Mouse (Mus musculus): ENCODE data around the gene Ipo9. TPM values are rescaled to one million over a fixed set of nuclear protein-coding genes. Genes with fewer than 3 reads are reported as not detected.

Ipo9 gene
- polyA plus RNA-seq, 1 experiment = 38.7 TPM

DNA sequence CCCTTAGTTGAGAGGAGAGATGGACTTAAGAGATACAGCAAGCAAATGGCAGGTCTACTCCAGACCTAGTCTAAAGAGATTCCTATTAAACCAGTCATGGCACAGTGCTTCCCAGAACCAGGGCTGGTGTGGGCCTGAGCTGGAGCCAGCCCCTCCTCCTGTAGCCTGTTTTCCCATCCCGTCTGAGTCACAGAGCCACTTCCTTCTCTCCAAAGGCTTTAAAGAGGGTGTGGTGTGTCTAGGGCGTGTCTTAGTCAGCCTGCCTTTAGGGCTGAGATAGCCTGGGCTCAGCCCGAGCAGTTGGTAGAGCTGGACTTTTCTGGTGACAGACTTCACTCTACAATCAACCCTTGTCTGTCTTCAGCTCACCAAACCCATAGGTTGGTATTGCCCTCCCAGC is 36.6 kb upstream of the Ipo9 start:
- Histone ChIP-seq H3K36me3 (ENCODE audit: control insufficient read depth, insufficient read depth, low read length) (no peaks in the 10 kb centered on the region), H3K27me3 (ENCODE audit: control insufficient read depth, insufficient read depth, low read length) (no peaks in the 10 kb centered on the region), H3K27ac (ENCODE audit: control insufficient read depth, insufficient read depth, low read depth, low read length) (no peak overlapping the region), H3K4me3 (ENCODE audit: control insufficient read depth, low read depth, low read length) (no peak overlapping the region), H3K4me1 (ENCODE audit: control insufficient read depth, insufficient read depth, low read length) (no peaks in the 10 kb centered on the region)
- TF ChIP-seq CTCF (IDR thresholded peaks at IDR 0.05; ENCODE audit: control insufficient read depth, insufficient read depth, insufficient replicate concordance, low read depth, low read length) (no peak), POLR2A (IDR thresholded peaks at IDR 0.05; ENCODE audit: control insufficient read depth, low read depth, low read length) (no peak)

DNA sequence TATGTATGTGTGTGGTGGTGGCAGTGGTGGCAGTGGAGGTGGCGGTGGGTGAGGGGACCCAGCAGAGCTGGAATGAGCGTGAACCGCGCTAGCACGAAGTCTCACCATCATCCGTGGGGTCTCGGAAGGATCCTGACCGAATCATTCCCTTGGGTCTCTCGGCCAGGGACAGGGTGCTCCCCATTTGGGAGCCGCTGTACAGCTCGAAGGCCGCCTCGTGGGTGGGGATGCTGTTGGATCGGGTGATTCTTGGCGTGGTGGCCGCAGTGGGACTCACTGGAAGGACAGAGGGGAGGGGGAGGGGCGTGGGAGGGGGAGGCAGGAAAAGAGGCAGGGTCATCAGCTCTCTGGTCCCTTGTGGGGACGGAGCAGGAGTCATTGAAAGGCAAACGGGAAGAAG is 35.4 kb upstream of the Ipo9 start:
- Histone ChIP-seq H3K4me1 (ENCODE audit: control insufficient read depth, insufficient read depth, low read length) (no peaks in the 10 kb centered on the region), H3K4me3 (ENCODE audit: control insufficient read depth, low read depth, low read length) (no peak overlapping the region), H3K27ac (ENCODE audit: control insufficient read depth, insufficient read depth, low read depth, low read length) (no peak overlapping the region), H3K27me3 (ENCODE audit: control insufficient read depth, insufficient read depth, low read length) (no peaks in the 10 kb centered on the region), H3K36me3 (ENCODE audit: control insufficient read depth, insufficient read depth, low read length) (no peaks in the 10 kb centered on the region)
- TF ChIP-seq POLR2A (IDR thresholded peaks at IDR 0.05; ENCODE audit: control insufficient read depth, low read depth, low read length) = no peak
- no peak for TF ChIP-seq CTCF (IDR thresholded peaks at IDR 0.05; ENCODE audit: control insufficient read depth, insufficient read depth, insufficient replicate concordance, low read depth, low read length)

DNA sequence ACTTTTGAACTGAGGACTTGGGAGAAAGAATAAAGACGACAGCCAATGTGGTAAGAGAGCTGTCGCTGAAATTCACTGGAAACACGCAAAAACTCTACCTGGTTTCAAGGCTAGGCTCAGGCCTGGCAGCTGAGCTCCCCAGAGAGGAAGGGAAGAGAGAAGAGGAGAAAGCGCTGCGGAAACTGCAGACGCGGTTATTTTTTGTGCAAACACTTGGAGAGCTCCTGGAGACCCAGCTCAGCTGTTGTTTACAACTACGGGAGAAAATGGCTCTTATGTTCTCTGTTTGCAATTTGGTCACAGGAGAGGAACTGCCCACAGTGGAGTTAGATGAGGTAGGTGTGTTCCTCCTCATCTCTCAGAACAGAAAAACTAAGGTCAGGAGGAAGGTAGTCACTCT is 32.4 kb upstream of the Ipo9 start:
- Histone ChIP-seq H3K27ac (ENCODE audit: control insufficient read depth, insufficient read depth, low read depth, low read length) (no peak overlapping the region), H3K27me3 (ENCODE audit: control insufficient read depth, insufficient read depth, low read length) (no peaks in the 10 kb centered on the region), H3K4me3 (ENCODE audit: control insufficient read depth, low read depth, low read length) (no peak overlapping the region), H3K36me3 (ENCODE audit: control insufficient read depth, insufficient read depth, low read length) (no peaks in the 10 kb centered on the region), H3K4me1 (ENCODE audit: control insufficient read depth, insufficient read depth, low read length) (no peaks in the 10 kb centered on the region; the same call in 1 of the 2 replicates)
- TF ChIP-seq CTCF (IDR thresholded peaks at IDR 0.05; ENCODE audit: control insufficient read depth, insufficient read depth, insufficient replicate concordance, low read depth, low read length) (no peak), POLR2A (IDR thresholded peaks at IDR 0.05; ENCODE audit: control insufficient read depth, low read depth, low read length) (no peak)

GRCm38 (mm10) chr1:135462304-135462703 is 32.0 kb upstream of the Ipo9 start:
- Histone ChIP-seq H3K27ac (ENCODE audit: control insufficient read depth, insufficient read depth, low read depth, low read length) (no peak overlapping the region), H3K36me3 (ENCODE audit: control insufficient read depth, insufficient read depth, low read length) (no peaks in the 10 kb centered on the region), H3K4me3 (ENCODE audit: control insufficient read depth, low read depth, low read length) (no peak overlapping the region), H3K27me3 (ENCODE audit: control insufficient read depth, insufficient read depth, low read length) (no peaks in the 10 kb centered on the region), H3K4me1 (ENCODE audit: control insufficient read depth, insufficient read depth, low read length) (no peaks in the 10 kb centered on the region; the same call in 1 of the 2 replicates)
- TF ChIP-seq POLR2A (IDR thresholded peaks at IDR 0.05; ENCODE audit: control insufficient read depth, low read depth, low read length) = no peak
- no peak for TF ChIP-seq CTCF (IDR thresholded peaks at IDR 0.05; ENCODE audit: control insufficient read depth, insufficient read depth, insufficient replicate concordance, low read depth, low read length)

GRCm38 (mm10) chr1:135461097-135461730 is 30.9 kb upstream of the Ipo9 start:
- H3K27ac ChIP-seq (ENCODE audit: control insufficient read depth, insufficient read depth, low read depth, low read length) = no peak overlapping the region
- TF ChIP-seq POLR2A (IDR thresholded peaks at IDR 0.05; ENCODE audit: control insufficient read depth, low read depth, low read length) (no peak), CTCF (IDR thresholded peaks at IDR 0.05; ENCODE audit: control insufficient read depth, insufficient read depth, insufficient replicate concordance, low read depth, low read length) (peak; percentile 86; the same call in 1 of the 2 replicates)
- no peaks in the 10 kb centered on the region for H3K27me3 ChIP-seq (ENCODE audit: control insufficient read depth, insufficient read depth, low read length)
- H3K4me3 ChIP-seq (ENCODE audit: control insufficient read depth, low read depth, low read length) = no peak overlapping the region
- no peaks in the 10 kb centered on the region; the same call in 1 of the 2 replicates for H3K4me1 ChIP-seq (ENCODE audit: control insufficient read depth, insufficient read depth, low read length)
- no peaks in the 10 kb centered on the region for H3K36me3 ChIP-seq (ENCODE audit: control insufficient read depth, insufficient read depth, low read length)

DNA sequence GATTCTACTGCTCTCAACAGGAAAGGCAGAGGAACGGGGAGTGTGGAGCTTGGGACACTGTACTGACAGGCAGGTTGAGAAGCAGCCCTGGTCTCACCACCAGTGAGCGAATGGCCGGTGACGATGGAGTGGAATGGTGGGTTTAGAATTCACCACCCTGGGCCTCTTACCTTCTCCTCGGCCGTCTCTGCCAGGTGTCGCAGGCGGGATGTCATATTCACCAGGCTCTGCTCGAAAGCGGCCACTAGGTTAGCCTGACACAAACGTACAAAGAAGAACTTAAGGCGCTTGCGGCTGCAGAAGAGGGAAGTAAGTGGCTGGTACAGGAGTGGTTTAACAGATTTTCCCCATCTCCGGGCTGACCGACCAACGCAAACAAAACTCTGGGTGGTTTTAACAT is 30.2 kb upstream of the Ipo9 start:
- Histone ChIP-seq H3K4me3 (ENCODE audit: control insufficient read depth, low read depth, low read length) (no peak overlapping the region), H3K36me3 (ENCODE audit: control insufficient read depth, insufficient read depth, low read length) (no peaks in the 10 kb centered on the region), H3K27ac (ENCODE audit: control insufficient read depth, insufficient read depth, low read depth, low read length) (no peak overlapping the region), H3K4me1 (ENCODE audit: control insufficient read depth, insufficient read depth, low read length) (no peaks in the 10 kb centered on the region; the same call in 1 of the 2 replicates), H3K27me3 (ENCODE audit: control insufficient read depth, insufficient read depth, low read length) (no peaks in the 10 kb centered on the region)
- no peak for TF ChIP-seq CTCF (IDR thresholded peaks at IDR 0.05; ENCODE audit: control insufficient read depth, insufficient read depth, insufficient replicate concordance, low read depth, low read length)
- no peak for TF ChIP-seq POLR2A (IDR thresholded peaks at IDR 0.05; ENCODE audit: control insufficient read depth, low read depth, low read length)

GRCm38 (mm10) chr1:135457860-135458259 is 27.6 kb upstream of the Ipo9 start:
- no peaks in the 10 kb centered on the region for H3K27me3 ChIP-seq (ENCODE audit: control insufficient read depth, insufficient read depth, low read length)
- no peaks in the 10 kb centered on the region; the same call in 1 of the 2 replicates for H3K4me1 ChIP-seq (ENCODE audit: control insufficient read depth, insufficient read depth, low read length)
- no peaks in the 10 kb centered on the region for H3K36me3 ChIP-seq (ENCODE audit: control insufficient read depth, insufficient read depth, low read length)
- H3K27ac ChIP-seq (ENCODE audit: control insufficient read depth, insufficient read depth, low read depth, low read length) = no peak overlapping the region
- no peak for TF ChIP-seq POLR2A (IDR thresholded peaks at IDR 0.05; ENCODE audit: control insufficient read depth, low read depth, low read length)
- TF ChIP-seq CTCF (IDR thresholded peaks at IDR 0.05; ENCODE audit: control insufficient read depth, insufficient read depth, insufficient replicate concordance, low read depth, low read length) = no peak
- H3K4me3 ChIP-seq (ENCODE audit: control insufficient read depth, low read depth, low read length) = no peak overlapping the region
